Mouse (Mus musculus) midbrain, embryonic 10.5 days (tissue): ENCODE data around the gene Ankrd6. TPM values are rescaled to one million over a fixed set of nuclear protein-coding genes. Genes with fewer than 3 reads are reported as not detected.

Source experiments
- DNase-seq: peaks from one replicate; pipeline ENCODE4 v3.0.0-alpha.2; 2017; ENCODE audit warnings: low spot score
- H3K27ac ChIP-seq: fragments of 300-500 bp; sonication (generic); replicated peaks from 2 replicates; pipeline ENCODE4 v1.5.1; 2016; ENCODE audit warnings: mild to moderate bottlenecking
- H3K27me3 ChIP-seq: fragments of 300-500 bp; sonication (generic); 2 replicates; pipeline ENCODE4 v1.6.1; 2016; ENCODE audit warnings: low read depth, mild to moderate bottlenecking; ENCODE audit not compliant: poor library complexity, severe bottlenecking
- H3K36me3 ChIP-seq: fragments of 300-500 bp; sonication (generic); 2 replicates; pipeline ENCODE4 v1.6.1; 2016; ENCODE audit warnings: mild to moderate bottlenecking, moderate library complexity
- H3K4me1 ChIP-seq: fragments of 300-500 bp; sonication (generic); 2 replicates; pipeline ENCODE4 v1.6.1; 2016
- H3K4me3 ChIP-seq: fragments of 300-500 bp; sonication (generic); 2 replicates; pipeline ENCODE4 v1.5.1; 2016; ENCODE audit warnings: mild to moderate bottlenecking, moderate library complexity
- H3K9me3 ChIP-seq: fragments of 300-500 bp; sonication (generic); replicated peaks from 2 replicates; pipeline ENCODE4 v1.6.1; 2016; ENCODE audit warnings: mild to moderate bottlenecking
- WGBS: fragments of 180-500 bp; shearing (Covaris S2); methylation state at CpG from one replicate; pipeline ENCODE4 v1.1.7; 2016; 5-methylcytosine and 5-hydroxymethylcytosine counted together
- polyA plus RNA-seq: library from polyadenylated mRNA; unstranded; fragments of >200 nt; fragmentation: Nextera tagmentation; extraction: Ambion mirVana; gene quantifications from 2 replicates; pipeline ENCODE4 v1.2.1, GENCODE M21; 2016

Ankrd6 gene
- polyA plus RNA-seq, 1 experiment from 2014 or later = 23.7 TPM

GRCm38 (mm10) chr4:32860184-32860965 is 90.3 kb downstream of the Ankrd6 start:
- H3K36me3 ChIP-seq = peaks cover 19% of the 10 kb centered on the region
- H3K27ac ChIP-seq = peak overlapping the region; percentile 70
- H3K4me1 ChIP-seq = peaks cover 57% of the 10 kb centered on the region
- H3K27me3 ChIP-seq = no peaks in the 10 kb centered on the region
- no peaks in the 10 kb centered on the region for H3K9me3 ChIP-seq
- peak; percentile 36 for DNase-seq
- no peak overlapping the region for H3K4me3 ChIP-seq
- 66% methylated on average over 18 of the region's 18 CpGs for WGBS

- H3K27ac ChIP-seq = no peak overlapping the region
- no peak overlapping the region for H3K4me3 ChIP-seq
- 82% methylated on average over 9 of the region's 9 CpGs for WGBS
- H3K36me3 ChIP-seq = peaks cover 19% of the 10 kb centered on the region
- no peak for DNase-seq
- no peaks in the 10 kb centered on the region for H3K9me3 ChIP-seq
- H3K27me3 ChIP-seq = no peaks in the 10 kb centered on the region
- H3K4me1 ChIP-seq = peaks cover 23% of the 10 kb centered on the region
These were observed 95.1 kb downstream of the Ankrd6 start for GRCm38 (mm10) chr4:32855580-32855979.

GRCm38 (mm10) chr4:32854956-32855355 is 95.7 kb downstream of the Ankrd6 start:
- Histone ChIP-seq H3K36me3 (peaks cover 19% of the 10 kb centered on the region), H3K27me3 (no peaks in the 10 kb centered on the region), H3K4me3 (no peak overlapping the region), H3K9me3 (no peaks in the 10 kb centered on the region), H3K4me1 (peaks cover 17% of the 10 kb centered on the region), H3K27ac (no peak overlapping the region)
- 91% methylated on average over 4 of the region's 4 CpGs for WGBS
- no peak for DNase-seq

DNA sequence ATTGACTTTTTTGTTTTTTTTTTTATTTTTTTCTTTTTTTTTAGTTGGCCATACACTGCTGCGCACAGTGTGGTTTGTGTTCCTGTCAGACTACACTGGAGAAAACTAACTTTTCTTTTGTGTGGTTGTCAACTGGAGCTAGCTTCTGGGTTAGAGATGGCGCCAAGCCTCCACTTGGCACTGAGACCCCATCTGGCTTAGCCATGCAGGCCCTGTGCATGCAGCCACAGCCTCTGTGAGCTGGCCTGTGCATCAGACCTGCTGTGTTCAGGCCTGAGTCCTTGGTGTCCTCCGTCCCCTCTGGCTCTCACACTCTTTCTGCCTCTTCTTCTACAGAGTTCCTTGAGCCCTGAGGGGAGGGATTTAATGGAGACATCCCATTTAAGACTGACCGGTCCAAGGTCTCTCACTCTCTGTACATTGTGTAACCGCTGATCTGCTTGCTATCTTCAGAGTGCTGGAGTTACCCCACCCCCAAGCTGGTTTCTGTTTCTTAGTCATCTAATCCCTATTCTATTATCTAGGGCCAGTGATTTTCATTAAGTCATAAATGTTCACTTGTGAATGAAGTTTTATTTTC is 96.9 kb downstream of the Ankrd6 start:
- WGBS = 86% methylated on average over 5 of the region's 5 CpGs
- H3K9me3 ChIP-seq = no peaks in the 10 kb centered on the region
- H3K4me3 ChIP-seq = no peak overlapping the region
- H3K4me1 ChIP-seq = peaks cover 11% of the 10 kb centered on the region
- no peak overlapping the region for H3K27ac ChIP-seq
- H3K36me3 ChIP-seq = peaks cover 9% of the 10 kb centered on the region
- no peak for DNase-seq
- no peaks in the 10 kb centered on the region for H3K27me3 ChIP-seq

DNA sequence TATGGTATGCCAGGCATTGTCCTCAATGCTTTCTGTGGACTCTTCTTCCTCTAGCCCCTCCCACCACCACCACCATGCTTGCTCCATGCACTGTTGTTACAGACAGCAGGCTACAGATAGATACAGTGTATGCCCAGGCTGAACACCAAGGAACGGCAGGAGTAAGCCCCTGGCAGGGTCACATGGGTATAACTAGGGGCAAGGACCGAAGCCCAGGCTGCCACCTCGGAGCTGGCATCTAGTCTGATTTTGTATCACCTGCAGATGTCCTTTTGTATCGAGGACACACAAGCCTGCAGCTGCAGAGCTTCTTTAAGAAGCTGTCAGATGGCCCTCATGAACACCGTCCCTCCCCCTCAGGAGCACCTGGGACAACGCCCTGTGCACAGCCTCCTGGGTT is 97.8 kb downstream of the Ankrd6 start:
- H3K27ac ChIP-seq = no peak overlapping the region; the same call in 1 of the 2 replicates
- H3K9me3 ChIP-seq = no peaks in the 10 kb centered on the region

GRCm38 (mm10) chr4:32852294-32852693 is 98.3 kb downstream of the Ankrd6 start:
- WGBS = 89% methylated on average over 8 of the region's 8 CpGs
- no peak overlapping the region for H3K4me3 ChIP-seq
- H3K36me3 ChIP-seq = peaks cover 4% of the 10 kb centered on the region; the same call in 1 of the 2 replicates
- no peaks in the 10 kb centered on the region for H3K9me3 ChIP-seq
- no peak for DNase-seq
- H3K27ac ChIP-seq = no peak overlapping the region
- H3K4me1 ChIP-seq = peaks cover 11% of the 10 kb centered on the region
- H3K27me3 ChIP-seq = no peaks in the 10 kb centered on the region

More for the DNA sequence above, 97.8 kb downstream of the Ankrd6 start:
- 85% methylated on average over 6 of the region's 6 CpGs for WGBS
- no peaks in the 10 kb centered on the region for H3K27me3 ChIP-seq
- no peak overlapping the region for H3K4me3 ChIP-seq
- peaks cover 5% of the 10 kb centered on the region for H3K36me3 ChIP-seq
- H3K4me1 ChIP-seq = peaks cover 11% of the 10 kb centered on the region
- DNase-seq = no peak

DNA sequence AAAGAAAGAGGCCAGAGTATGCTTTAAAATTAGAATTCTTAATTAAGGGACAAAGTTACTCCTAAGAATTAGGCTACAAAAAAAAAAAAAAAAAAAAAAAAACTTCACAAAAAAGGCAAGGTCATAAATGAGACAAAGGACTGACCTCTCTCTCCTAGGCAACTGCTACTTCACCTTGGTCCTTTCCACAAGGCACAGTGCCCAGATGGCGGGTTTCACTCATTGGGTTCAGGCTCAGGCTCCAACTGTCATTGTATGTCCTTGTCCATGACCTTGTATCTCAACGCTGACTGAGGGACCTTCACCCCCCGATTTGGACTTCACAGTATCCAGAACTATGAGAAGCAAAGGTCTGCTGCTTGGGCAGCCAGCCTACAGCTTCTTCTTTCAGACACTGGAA is 112.2 kb downstream of the Ankrd6 start:
- Histone ChIP-seq H3K4me1 (peaks cover 23% of the 10 kb centered on the region), H3K4me3 (no peak overlapping the region), H3K27ac (no peak overlapping the region), H3K27me3 (no peaks in the 10 kb centered on the region), H3K36me3 (peaks cover 22% of the 10 kb centered on the region; the same call in 1 of the 2 replicates), H3K9me3 (peaks cover 3% of the 10 kb centered on the region; the same call in 1 of the 2 replicates)
- no peak for DNase-seq
- WGBS = 78% methylated on average over 3 of the region's 3 CpGs

DNA sequence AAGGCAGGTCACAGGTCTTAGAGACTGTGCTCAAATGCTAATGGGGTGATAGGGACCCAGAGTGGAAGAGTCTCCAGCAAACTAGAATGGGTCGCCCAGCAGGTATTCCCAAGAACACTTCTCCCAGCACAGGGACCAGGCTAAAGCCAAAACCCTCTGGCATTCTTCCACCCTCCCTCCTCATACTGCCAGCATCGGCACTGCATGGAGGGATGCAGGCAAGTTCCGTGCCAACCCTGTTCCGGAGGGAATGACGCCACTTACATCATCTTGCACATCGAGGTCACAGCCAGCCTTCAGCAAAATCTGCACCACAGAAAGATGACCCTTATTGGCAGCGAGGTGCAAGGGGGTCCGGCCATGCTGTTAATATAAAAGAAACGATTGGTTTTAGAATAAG is 114.6 kb downstream of the Ankrd6 start:
- Histone ChIP-seq H3K4me3 (no peak overlapping the region), H3K27ac (no peak overlapping the region), H3K27me3 (no peaks in the 10 kb centered on the region), H3K36me3 (peaks cover 19% of the 10 kb centered on the region; the same call in 1 of the 2 replicates), H3K4me1 (peaks cover 24% of the 10 kb centered on the region), H3K9me3 (peaks cover 3% of the 10 kb centered on the region; the same call in 1 of the 2 replicates)
- DNase-seq = no peak
- WGBS = 89% methylated on average over 9 of the region's 9 CpGs

GRCm38 (mm10) chr4:32834541-32834940 is 116.1 kb downstream of the Ankrd6 start:
- Histone ChIP-seq H3K9me3 (peaks cover 3% of the 10 kb centered on the region; the same call in 1 of the 2 replicates), H3K27ac (no peak overlapping the region), H3K4me1 (peaks cover 24% of the 10 kb centered on the region), H3K27me3 (no peaks in the 10 kb centered on the region), H3K4me3 (no peak overlapping the region), H3K36me3 (peaks cover 16% of the 10 kb centered on the region; the same call in 1 of the 2 replicates)
- 84% methylated on average over 3 of the region's 3 CpGs for WGBS
- DNase-seq = no peak

DNA sequence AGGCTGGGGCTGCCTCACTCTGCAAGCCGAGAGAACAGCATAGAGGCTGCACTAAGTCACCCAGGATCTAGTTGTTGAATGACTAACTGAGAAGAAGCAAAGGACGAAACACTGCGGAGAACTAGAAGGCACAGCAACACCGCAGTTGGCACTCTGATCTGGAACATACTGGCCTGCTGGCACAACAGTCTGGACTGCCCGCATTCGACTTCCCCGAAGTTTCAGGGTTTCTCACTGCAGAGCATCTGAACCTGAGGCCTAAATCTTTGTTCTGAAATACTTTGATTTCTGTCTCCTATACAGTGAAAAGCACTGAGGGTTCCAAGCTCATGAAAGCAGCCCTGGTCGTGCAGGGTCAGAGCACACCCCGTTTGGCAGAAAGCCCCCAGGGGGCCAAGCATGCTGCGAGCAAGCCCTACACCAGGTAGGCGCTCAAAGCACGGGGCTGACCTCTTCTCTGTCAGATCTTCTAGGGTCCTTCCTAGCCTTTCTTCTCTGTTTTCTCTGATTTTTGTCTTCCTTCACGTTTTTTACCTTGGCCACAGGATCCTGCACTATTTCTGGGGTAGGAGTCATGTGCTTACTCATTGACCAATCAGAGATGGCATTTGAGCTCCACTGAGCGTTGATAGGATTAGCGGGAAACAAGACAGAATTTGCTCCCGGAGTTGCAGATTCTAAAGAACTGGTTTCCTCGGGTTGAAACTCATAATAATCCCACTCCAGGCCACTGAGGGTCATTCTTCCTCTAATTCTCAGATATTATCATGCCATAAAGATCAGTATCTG is 117.0 kb downstream of the Ankrd6 start:
- no peaks in the 10 kb centered on the region for H3K27me3 ChIP-seq
- no peak for DNase-seq
- H3K9me3 ChIP-seq = no peaks in the 10 kb centered on the region
- peaks cover 11% of the 10 kb centered on the region; the same call in 1 of the 2 replicates for H3K36me3 ChIP-seq
- H3K4me1 ChIP-seq = peaks cover 23% of the 10 kb centered on the region
- no peak overlapping the region for H3K27ac ChIP-seq
- H3K4me3 ChIP-seq = peak overlapping the region; percentile 40
- 46% methylated on average over 17 of the region's 17 CpGs for WGBS

DNA sequence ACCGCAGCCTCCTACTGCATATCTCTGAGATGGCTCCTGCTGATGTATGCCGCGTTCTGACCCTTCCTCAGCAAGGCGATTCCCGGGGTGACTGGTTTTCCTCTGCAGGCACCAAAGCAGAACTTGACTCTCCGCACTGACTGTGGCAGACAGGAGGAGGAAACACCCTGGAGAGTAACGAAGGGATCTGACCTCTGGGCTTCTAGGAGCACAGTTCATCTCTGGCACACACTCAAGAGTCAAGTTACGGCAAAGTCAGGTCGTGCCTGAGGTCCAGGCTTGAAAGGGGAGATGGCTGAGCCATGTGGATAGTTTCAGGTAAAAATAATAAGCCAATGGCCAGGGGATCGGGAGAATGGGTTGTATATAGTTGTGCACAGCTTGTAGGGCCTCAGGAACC is 121.3 kb downstream of the Ankrd6 start:
- Histone ChIP-seq H3K9me3 (no peaks in the 10 kb centered on the region), H3K4me3 (no peak overlapping the region), H3K27me3 (no peaks in the 10 kb centered on the region), H3K27ac (no peak overlapping the region), H3K36me3 (peaks cover 4% of the 10 kb centered on the region; the same call in 1 of the 2 replicates), H3K4me1 (peaks cover 9% of the 10 kb centered on the region)
- no peak for DNase-seq
- WGBS = 69% methylated on average over 10 of the region's 10 CpGs

DNA sequence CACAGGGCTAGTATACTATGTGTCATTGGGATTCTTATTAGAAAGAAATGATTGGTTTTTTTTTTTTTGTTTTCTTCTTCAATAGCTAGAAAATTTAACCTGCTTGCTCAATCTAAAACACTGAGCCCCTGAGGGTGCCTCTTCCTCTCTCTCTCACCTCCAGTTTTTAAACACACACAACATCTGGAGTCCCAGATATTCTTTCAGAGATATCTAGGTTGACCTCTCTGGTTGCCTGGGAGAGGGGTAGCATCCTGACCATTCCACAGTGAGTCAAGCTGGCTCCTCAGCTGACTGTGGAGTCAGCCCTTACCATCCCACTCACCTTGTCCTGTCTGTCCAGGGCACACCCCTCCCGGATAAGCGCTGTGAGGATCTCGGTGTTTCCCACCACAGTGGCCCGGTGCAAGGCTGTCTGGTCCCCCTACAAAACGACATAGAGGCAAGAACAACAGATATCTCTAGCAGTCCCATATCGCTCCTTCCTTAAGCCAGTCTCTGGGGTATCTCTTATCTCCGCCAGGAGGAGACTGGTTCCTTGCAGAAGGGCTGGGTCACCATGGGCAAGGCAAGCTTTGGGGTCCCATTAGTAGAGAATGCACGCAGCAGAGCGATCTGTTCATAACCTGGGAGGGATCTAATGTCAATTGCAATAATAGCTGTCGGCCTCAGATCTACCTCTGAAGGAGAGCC is 122.1 kb downstream of the Ankrd6 start:
- no peak overlapping the region for H3K27ac ChIP-seq
- no peak for DNase-seq
- 94% methylated on average over 10 of the region's 10 CpGs for WGBS
- peaks cover 2% of the 10 kb centered on the region; the same call in 1 of the 2 replicates for H3K4me1 ChIP-seq
- H3K4me3 ChIP-seq = no peak overlapping the region
- no peaks in the 10 kb centered on the region for H3K9me3 ChIP-seq
- H3K36me3 ChIP-seq = peaks cover 9% of the 10 kb centered on the region
- H3K27me3 ChIP-seq = no peaks in the 10 kb centered on the region
